Mouse (Mus musculus): ENCODE results near the gene Kifc3.

GRCm38 (mm10) chr8:95127658-95128057 is 75.0 kb downstream of the Kifc3 start:
- no peak for TF ChIP-seq TBP (conservative IDR thresholded peaks at IDR 0.05; ENCODE audit: low read depth, low read length)
- TF ChIP-seq POLR2A (IDR thresholded peaks at IDR 0.05; ENCODE audit: low read depth, low read length) = peak; percentile 14; the same call in 1 of the 2 replicates
- no peak for TF ChIP-seq HCFC1 (IDR thresholded peaks at IDR 0.05; ENCODE audit: low read depth, low read length)
- TF ChIP-seq TCF12 (IDR thresholded peaks at IDR 0.05; ENCODE audit: low read depth, low read length) = peak; percentile 80; the same call in 1 of the 2 replicates
- no peak for TF ChIP-seq RCOR1 (conservative IDR thresholded peaks at IDR 0.05; ENCODE audit: low read depth, low read length)
- peak; percentile 35; the same call in 1 of the 2 replicates for TF ChIP-seq EP300 (IDR thresholded peaks at IDR 0.05; ENCODE audit: low read length)
- no peak for TF ChIP-seq RAD21 (IDR thresholded peaks at IDR 0.05; ENCODE audit: low read depth, low read length)
- TF ChIP-seq CTCF (conservative IDR thresholded peaks at IDR 0.05 in 1 of 2, IDR thresholded peaks at IDR 0.05 in 1 of 2; ENCODE audit: low read depth in 2 of 2, low read length in 2 of 2) = no peak

Data from CH12.LX (cell line).